Mouse (Mus musculus) neural tube, embryonic 12.5 days (tissue): ENCODE results near the gene Aqp1. TPM values are rescaled to one million over a fixed set of nuclear protein-coding genes. Genes with fewer than 3 reads are reported as not detected.

Experiments used
- ATAC-seq: fragments of 200-750 bp; cut with Nextera tagmentation; 2 replicates; pipeline ENCODE4 v1.8.0; 2017; ENCODE audit warnings: low read depth, mild to moderate bottlenecking, moderate TSS enrichment, moderate library complexity; ENCODE audit not compliant: low FRiP score
- H3K27ac ChIP-seq: fragments of 300-500 bp; sonication (generic); 2 replicates; pipeline ENCODE4 v1.5.1; 2016
- H3K27me3 ChIP-seq: fragments of 300-500 bp; sonication (generic); replicated peaks from 2 replicates; pipeline ENCODE4 v1.6.1; 2016; ENCODE audit warnings: mild to moderate bottlenecking
- H3K36me3 ChIP-seq: fragments of 300-500 bp; sonication (generic); 2 replicates; pipeline ENCODE4 v1.6.1; 2016; ENCODE audit warnings: mild to moderate bottlenecking
- H3K4me1 ChIP-seq: fragments of 300-500 bp; sonication (generic); 2 replicates; pipeline ENCODE4 v1.6.1; 2016
- H3K4me2 ChIP-seq: fragments of 300-500 bp; sonication (generic); replicated peaks from 2 replicates; pipeline ENCODE4 v1.6.1; 2016; ENCODE audit warnings: mild to moderate bottlenecking
- H3K4me3 ChIP-seq: fragments of 300-500 bp; sonication (generic); 2 replicates; pipeline ENCODE4 v1.5.1; 2016
- H3K9ac ChIP-seq: fragments of 300-500 bp; sonication (generic); 2 replicates; pipeline ENCODE4 v1.6.1; 2016; ENCODE audit warnings: mild to moderate bottlenecking
- H3K9me3 ChIP-seq: fragments of 300-500 bp; sonication (generic); 2 replicates; pipeline ENCODE4 v1.6.1; 2016; ENCODE audit warnings: mild to moderate bottlenecking
- WGBS: fragments of 180-500 bp; shearing (Covaris S2); methylation state at CpG from one replicate; pipeline ENCODE4 v1.1.7; 2016; 5-methylcytosine and 5-hydroxymethylcytosine counted together
- microRNA-seq: library from miRNA; unstranded; fragments of <30 nt; microRNA quantifications from one replicate; pipeline ENCODE4, GENCODE M21; 2017
- polyA plus RNA-seq: library from polyadenylated mRNA; unstranded; fragments of >200 nt; fragmentation: Nextera tagmentation; extraction: Ambion mirVana; gene quantifications from 2 replicates; pipeline ENCODE4 v1.2.1, GENCODE M21; 2016

Gene Aqp1
- polyA plus RNA-seq, 1 experiment from 2014 or later, result 3.0 TPM

DNA sequence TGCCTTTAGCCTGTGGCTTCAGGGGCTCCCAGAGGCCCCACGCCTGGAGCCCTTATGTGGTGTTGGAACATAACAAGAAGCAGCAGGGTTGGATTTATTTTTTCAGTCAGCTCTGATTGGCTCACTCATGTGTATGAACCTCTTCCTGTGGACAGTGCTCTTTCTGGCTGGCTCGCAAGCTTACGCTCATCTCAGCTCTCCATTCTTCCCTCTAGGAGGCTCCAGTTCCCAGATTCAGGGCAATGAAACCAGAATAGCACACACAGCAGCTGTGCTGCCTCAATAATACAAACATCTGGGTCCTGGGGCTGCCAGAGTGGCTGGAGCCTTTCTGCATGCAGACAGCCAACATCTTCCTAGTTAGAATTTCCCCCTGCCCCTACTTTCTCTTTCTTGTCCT lies 59.9 kb downstream of the Aqp1 start:
- H3K4me1 ChIP-seq, result peaks cover 36% of the 10 kb centered on the region
- H3K27ac ChIP-seq, result no peak overlapping the region
- H3K9ac ChIP-seq, result no peak overlapping the region
- no peak overlapping the region for H3K4me2 ChIP-seq
- ATAC-seq, result no peak
- H3K36me3 ChIP-seq, result no peaks in the 10 kb centered on the region
- H3K9me3 ChIP-seq, result no peaks in the 10 kb centered on the region
- H3K4me3 ChIP-seq, result no peak overlapping the region
- no peaks in the 10 kb centered on the region for H3K27me3 ChIP-seq
- WGBS, result 66% methylated on average over 3 of the region's 3 CpGs

- H3K9me3 ChIP-seq, result no peaks in the 10 kb centered on the region
- WGBS, result 62% methylated on average over 11 of the region's 11 CpGs
- H3K27ac ChIP-seq, result no peak overlapping the region
- H3K9ac ChIP-seq, result no peak overlapping the region
- peaks cover 31% of the 10 kb centered on the region for H3K4me1 ChIP-seq
- no peaks in the 10 kb centered on the region for H3K36me3 ChIP-seq
- no peak overlapping the region for H3K4me2 ChIP-seq
- no peak overlapping the region for H3K4me3 ChIP-seq
- ATAC-seq, result peak; percentile 64
- H3K27me3 ChIP-seq, result no peaks in the 10 kb centered on the region
These were observed 60.4 kb downstream of the Aqp1 start for GRCm38 (mm10) chr6:55396622-55397041.

Small RNAs within 50 kb of the gene (microRNA-seq; reads per million reads assigned to microRNA genes)
- gene Gm25458, result not detected

Other genes starting within 250 kb of the Aqp1 start
- gene Crhr2, start 203.4 kb upstream of the Aqp1 start, polyA plus RNA-seq, result 0.47 and 0.66 TPM in 2 replicates
- not detected in 2 replicates for gene Inmt, start 161.4 kb upstream of the Aqp1 start, polyA plus RNA-seq
- gene Mindy4, start 133.0 kb upstream of the Aqp1 start, polyA plus RNA-seq, result 8.8 and 11.7 TPM in 2 replicates
- gene Ghrhr, start 39.9 kb downstream of the Aqp1 start, polyA plus RNA-seq, result not detected in 2 replicates
- 30.9 and 33.3 TPM in 2 replicates for gene Adcyap1r1, start 115.5 kb downstream of the Aqp1 start, polyA plus RNA-seq